Mouse (Mus musculus) liver, embryonic 14.5 days (tissue): ENCODE results near the gene Ccdc13. TPM values are rescaled to one million over a fixed set of nuclear protein-coding genes. Genes with fewer than 3 reads are reported as not detected.

Source experiments
- ATAC-seq: fragments of 200-750 bp; cut with Nextera tagmentation; 2 replicates; pipeline ENCODE4 v1.8.0; 2017; ENCODE audit warnings: moderate number of reproducible peaks, mild to moderate bottlenecking, moderate library complexity; ENCODE audit not compliant: insufficient read depth
- DNase-seq, 3 experiments: peaks; one replicate each; pipeline ENCODE4 v3.0.0-alpha.2; 2012 to 2013; ENCODE audit warnings: low read depth in 3 of 3, low spot score in 3 of 3
- H3K27ac ChIP-seq: fragments of 300-500 bp; sonication (generic); 2 replicates; pipeline ENCODE4 v1.5.1; 2014; ENCODE audit warnings: moderate library complexity, mild to moderate bottlenecking, control low read depth, inconsistent platforms
- H3K27me3 ChIP-seq: fragments of 300-500 bp; sonication (generic); 2 replicates; pipeline ENCODE4 v1.6.1; 2014; ENCODE audit warnings: mild to moderate bottlenecking, low read length, moderate library complexity; ENCODE audit not compliant: control insufficient read depth, insufficient read depth
- H3K36me3 ChIP-seq: fragments of 300-500 bp; sonication (generic); replicated peaks from 2 replicates; pipeline ENCODE4 v1.6.1; 2014; ENCODE audit warnings: low read depth; ENCODE audit not compliant: control insufficient read depth, insufficient read depth
- H3K4me1 ChIP-seq, 2 experiments: fragments of 200-500 bp in 1 of 2; fragments of 300-500 bp in 1 of 2; sonication (generic) in 1 of 2; replicated peaks; 2 replicates each; pipeline ENCODE4 v1.6.1; 2012 to 2014; ENCODE audit warnings: antibody characterized with exemption in 1 of 2, inconsistent platforms in 1 of 2, low read length in 1 of 2; ENCODE audit not compliant: control insufficient read depth in 2 of 2, insufficient read depth in 2 of 2
- H3K4me2 ChIP-seq: fragments of 300-500 bp; sonication (generic); 2 replicates; pipeline ENCODE4 v1.6.1; 2014; ENCODE audit warnings: low read depth, mild to moderate bottlenecking, control low read depth, moderate library complexity
- H3K4me3 ChIP-seq, 2 experiments: fragments of 200-500 bp in 1 of 2; fragments of 300-500 bp in 1 of 2; sonication (generic) in 1 of 2; 2 replicates each; pipeline ENCODE4 v1.5.1; 2012 to 2014; ENCODE audit warnings: low read depth in 2 of 2, low read length in 2 of 2, mild to moderate bottlenecking in 2 of 2, control low read depth in 1 of 2, inconsistent platforms in 1 of 2, moderate library complexity in 1 of 2; ENCODE audit not compliant: insufficient read depth in 1 of 2
- H3K9ac ChIP-seq: fragments of 300-500 bp; sonication (generic); replicated peaks from 2 replicates; pipeline ENCODE4 v1.6.1; 2014; ENCODE audit warnings: mild to moderate bottlenecking, control low read depth, moderate library complexity
- H3K9me3 ChIP-seq: fragments of 300-500 bp; sonication (generic); 2 replicates; pipeline ENCODE4 v1.6.1; 2016; ENCODE audit warnings: low read length, mixed read lengths; ENCODE audit not compliant: control insufficient read depth
- CTCF ChIP-seq: IDR thresholded peaks from 2 replicates; pipeline ENCODE4 v1.5.1; 2016; ENCODE audit warnings: antibody characterized with exemption, low read depth, control low read depth
- EP300 ChIP-seq: IDR thresholded peaks from 2 replicates; pipeline ENCODE4 v1.6.1; 2016; ENCODE audit warnings: antibody characterized with exemption, low read depth
- WGBS: fragments of 180-500 bp; shearing (Covaris S2); extraction: QIAGEN DNeasy Blood & Tissue Kit; methylation state at CpG from one replicate; pipeline ENCODE4 v1.1.7; 2014; ENCODE audit not compliant: insufficient replicate concordance; 5-methylcytosine and 5-hydroxymethylcytosine counted together
- polyA plus RNA-seq, 2 experiments: library from polyadenylated mRNA; depleted of rRNA in 1 of 2; stranded (reverse) in 1 of 2; unstranded in 1 of 2; fragments of >200 nt; fragmentation: Nextera tagmentation in 1 of 2; extraction: Ambion mirVana in 1 of 2; gene quantifications; 2 replicates each; pipeline versions ENCODE4 v1.2.1 to v1.2.3; 2012 to 2014

The Ccdc13 gene
- polyA plus RNA-seq (2012; rRNA removed), result not detected in 2 replicates
- polyA plus RNA-seq (2014; fragmentation: Nextera tagmentation; extraction: Ambion mirVana), result not detected in 2 replicates

- DNase-seq (no peak), ATAC-seq (peak; percentile 50; the same call in 1 of the 2 replicates)
- H3K4me2 ChIP-seq, result peak within 1 kb of the TSS; percentile 58
- no peaks in the 10 kb centered on the region for H3K9me3 ChIP-seq
- H3K4me1 ChIP-seq, result no peaks in the 10 kb centered on the region
- peak within 1 kb of the TSS; percentile 7 to 19; a peak in 3 of 4 replicates for H3K4me3 ChIP-seq
- H3K27ac ChIP-seq, result no peak within 1 kb of the TSS
- WGBS, result 6% methylated on average over 61 of the region's 61 CpGs
- no peaks in the 10 kb centered on the region for H3K36me3 ChIP-seq
- H3K9ac ChIP-seq, result no peak within 1 kb of the TSS
- TF ChIP-seq EP300, result no peak
- TF ChIP-seq CTCF, result no peak
- H3K27me3 ChIP-seq, result peaks cover 8% of the 10 kb centered on the region; the same call in 1 of the 2 replicates
Measured at GRCm38 (mm10) chr9:121838829-121839621, at the start of gene Ccdc13. Gene Ccdc13, minus strand, starts transcription at chr9:121839461.

GRCm38 (mm10) chr9:121882015-121882457, 42.8 kb upstream of the Ccdc13 start:
- H3K9me3 ChIP-seq, result no peaks in the 10 kb centered on the region

GRCm38 (mm10) chr9:121881301-121881700, 42.0 kb upstream of the Ccdc13 start:
- Histone ChIP-seq H3K36me3 (no peaks in the 10 kb centered on the region), H3K27me3 (no peaks in the 10 kb centered on the region), H3K4me1 (peaks cover 0 to 2% of the 10 kb centered on the region in 2 experiments; a peak in 2 of 4 replicates), H3K27ac (no peak overlapping the region), H3K4me3 (no peak overlapping the region), H3K9me3 (no peaks in the 10 kb centered on the region), H3K9ac (no peak overlapping the region), H3K4me2 (no peak overlapping the region)
- no peak for TF ChIP-seq CTCF
- no peak for TF ChIP-seq EP300
- ATAC-seq, result no peak
- no peak for DNase-seq
- 56% methylated on average over 6 of the region's 6 CpGs for WGBS

More at GRCm38 (mm10) chr9:121882015-121882457, 42.8 kb upstream of the Ccdc13 start:
- DNase-seq, result no peak
- Histone ChIP-seq H3K36me3 (no peaks in the 10 kb centered on the region), H3K4me1 (peaks cover 0 to 2% of the 10 kb centered on the region in 2 experiments; a peak in 2 of 4 replicates), H3K27ac (no peak overlapping the region), H3K9ac (no peak overlapping the region), H3K4me3 (no peak overlapping the region), H3K4me2 (no peak overlapping the region), H3K27me3 (no peaks in the 10 kb centered on the region)
- TF ChIP-seq EP300 (no peak), CTCF (no peak)
- ATAC-seq, result peak; percentile 50; the same call in 1 of the 2 replicates
- 10% methylated on average over 7 of the region's 7 CpGs for WGBS

GRCm38 (mm10) chr9:121880840-121881239, 41.6 kb upstream of the Ccdc13 start:
- Histone ChIP-seq H3K4me2 (no peak overlapping the region), H3K4me1 (peaks cover 0 to 2% of the 10 kb centered on the region in 2 experiments; a peak in 2 of 4 replicates), H3K9ac (no peak overlapping the region), H3K36me3 (no peaks in the 10 kb centered on the region), H3K27ac (no peak overlapping the region), H3K27me3 (no peaks in the 10 kb centered on the region), H3K9me3 (no peaks in the 10 kb centered on the region), H3K4me3 (no peak overlapping the region)
- 20% methylated on average over 14 of the region's 14 CpGs for WGBS
- ATAC-seq (0 out of 2 replicates have a peak, but pooled peaks have one; percentile 11), DNase-seq (no peak)
- TF ChIP-seq EP300 (no peak), CTCF (peak; percentile 80)
